Mouse (Mus musculus) midbrain, embryonic 13.5 days (tissue): ENCODE results near the gene Bpifa1. TPM values are rescaled to one million over a fixed set of nuclear protein-coding genes. Genes with fewer than 3 reads are reported as not detected.

Source experiments
- polyA plus RNA-seq: library from polyadenylated mRNA; unstranded; fragments of >200 nt; fragmentation: Nextera tagmentation; extraction: Ambion mirVana; gene quantifications from 2 replicates; pipeline ENCODE4 v1.2.1, GENCODE M21; 2015

Bpifa1 gene
- polyA plus RNA-seq, 1 experiment from 2014 or later: not detected

Other genes starting within 250 kb of the Bpifa1 start
- not detected in 2 replicates for gene Bpifb6, start 242.5 kb upstream of the Bpifa1 start, polyA plus RNA-seq
- gene Bpifb3, start 224.7 kb upstream of the Bpifa1 start, polyA plus RNA-seq: not detected in 2 replicates
- not detected in 2 replicates for gene Bpifb4, start 204.7 kb upstream of the Bpifa1 start, polyA plus RNA-seq
- gene Bpifa6, start 167.9 kb upstream of the Bpifa1 start, polyA plus RNA-seq: not detected in 2 replicates
- not detected in 2 replicates for gene Bpifa2, start 134.6 kb upstream of the Bpifa1 start, polyA plus RNA-seq
- not detected in 2 replicates for gene Bpifa3, start 12.5 kb upstream of the Bpifa1 start, polyA plus RNA-seq
- gene Bpifa5, start 19.7 kb downstream of the Bpifa1 start, polyA plus RNA-seq: not detected in 2 replicates
- 0.27 and 0.28 TPM in 2 replicates for gene Bpifb1, start 47.9 kb downstream of the Bpifa1 start, polyA plus RNA-seq
- 0.12 TPM in 1 of 2 replicates, not detected in the other for gene Bpifb5, start 80.9 kb downstream of the Bpifa1 start, polyA plus RNA-seq
- gene Bpifb9a, start 115.0 kb downstream of the Bpifa1 start, polyA plus RNA-seq: not detected in 2 replicates
- gene Bpifb9b, start 164.3 kb downstream of the Bpifa1 start, polyA plus RNA-seq: not detected in 2 replicates
- 15.2 and 15.4 TPM in 2 replicates for gene Cdk5rap1, start 230.1 kb downstream of the Bpifa1 start, polyA plus RNA-seq